Mouse (Mus musculus) liver, embryonic 13.5 days (tissue): ENCODE measurements around the gene Entpd1. TPM values are rescaled to one million over a fixed set of nuclear protein-coding genes. Genes with fewer than 3 reads are reported as not detected.

Source experiments
- ATAC-seq: fragments of 200-750 bp; cut with Nextera tagmentation; 2 replicates; pipeline ENCODE4 v1.8.0; 2017; ENCODE audit warnings: low read depth, mild to moderate bottlenecking, moderate number of reproducible peaks, moderate library complexity
- DNase-seq: peaks from one replicate; pipeline ENCODE4 v3.0.0; 2022
- H3K27ac ChIP-seq: fragments of 300-500 bp; sonication (generic); 2 replicates; pipeline ENCODE4 v1.5.1; 2015; ENCODE audit warnings: moderate library complexity, mild to moderate bottlenecking, inconsistent platforms
- H3K27me3 ChIP-seq: fragments of 300-500 bp; sonication (generic); 2 replicates; pipeline ENCODE4 v1.6.1; 2015; ENCODE audit warnings: mild to moderate bottlenecking, inconsistent platforms
- H3K36me3 ChIP-seq: fragments of 300-500 bp; sonication (generic); 2 replicates; pipeline ENCODE4 v1.6.1; 2015; ENCODE audit warnings: mild to moderate bottlenecking, inconsistent platforms
- H3K4me1 ChIP-seq: fragments of 300-500 bp; sonication (generic); replicated peaks from 2 replicates; pipeline ENCODE4 v1.6.1; 2015; ENCODE audit warnings: inconsistent platforms
- H3K4me2 ChIP-seq: fragments of 300-500 bp; sonication (generic); 2 replicates; pipeline ENCODE4 v1.6.1; 2015; ENCODE audit warnings: inconsistent platforms, mild to moderate bottlenecking, moderate library complexity
- H3K4me3 ChIP-seq: fragments of 300-500 bp; sonication (generic); replicated peaks from 2 replicates; pipeline ENCODE4 v1.5.1; 2015; ENCODE audit warnings: mild to moderate bottlenecking, inconsistent platforms
- H3K9ac ChIP-seq: fragments of 300-500 bp; sonication (generic); 2 replicates; pipeline ENCODE4 v1.6.1; 2015; ENCODE audit warnings: mild to moderate bottlenecking, inconsistent platforms
- H3K9me3 ChIP-seq: fragments of 300-500 bp; sonication (generic); replicated peaks from 2 replicates; pipeline ENCODE4 v1.6.1; 2016; ENCODE audit warnings: inconsistent platforms
- WGBS: fragments of 180-500 bp; shearing (Covaris S2); methylation state at CpG from one replicate; pipeline ENCODE4 v1.1.7; 2015; ENCODE audit not compliant: insufficient replicate concordance; 5-methylcytosine and 5-hydroxymethylcytosine counted together
- polyA plus RNA-seq: library from polyadenylated mRNA; unstranded; fragments of >200 nt; fragmentation: Nextera tagmentation; extraction: Ambion mirVana; gene quantifications from 2 replicates; pipeline ENCODE4 v1.2.1, GENCODE M21; 2015

Entpd1 gene
- polyA plus RNA-seq, 1 experiment from 2014 or later, result 2.6 TPM

DNA sequence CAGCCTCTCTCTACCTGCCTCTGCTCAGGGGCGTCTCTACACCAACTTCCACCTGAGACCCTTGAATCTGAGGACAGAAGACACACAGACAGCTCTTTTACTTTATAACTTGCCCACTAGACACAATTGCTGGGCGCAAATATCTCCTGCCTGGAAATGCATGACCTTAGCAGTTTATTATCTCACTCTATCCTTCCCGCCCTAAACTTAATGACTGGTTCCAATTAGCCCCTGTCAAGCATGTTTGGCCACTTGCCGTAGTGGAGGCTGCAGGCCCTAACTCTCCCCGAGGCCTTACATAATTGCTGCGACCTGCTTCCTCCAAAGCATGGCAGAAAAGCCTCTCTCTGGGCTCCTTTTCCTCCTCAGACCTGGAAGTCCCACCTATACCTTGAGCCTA lies 34.2 kb downstream of the Entpd1 start:
- no peak overlapping the region for H3K9ac ChIP-seq

DNA sequence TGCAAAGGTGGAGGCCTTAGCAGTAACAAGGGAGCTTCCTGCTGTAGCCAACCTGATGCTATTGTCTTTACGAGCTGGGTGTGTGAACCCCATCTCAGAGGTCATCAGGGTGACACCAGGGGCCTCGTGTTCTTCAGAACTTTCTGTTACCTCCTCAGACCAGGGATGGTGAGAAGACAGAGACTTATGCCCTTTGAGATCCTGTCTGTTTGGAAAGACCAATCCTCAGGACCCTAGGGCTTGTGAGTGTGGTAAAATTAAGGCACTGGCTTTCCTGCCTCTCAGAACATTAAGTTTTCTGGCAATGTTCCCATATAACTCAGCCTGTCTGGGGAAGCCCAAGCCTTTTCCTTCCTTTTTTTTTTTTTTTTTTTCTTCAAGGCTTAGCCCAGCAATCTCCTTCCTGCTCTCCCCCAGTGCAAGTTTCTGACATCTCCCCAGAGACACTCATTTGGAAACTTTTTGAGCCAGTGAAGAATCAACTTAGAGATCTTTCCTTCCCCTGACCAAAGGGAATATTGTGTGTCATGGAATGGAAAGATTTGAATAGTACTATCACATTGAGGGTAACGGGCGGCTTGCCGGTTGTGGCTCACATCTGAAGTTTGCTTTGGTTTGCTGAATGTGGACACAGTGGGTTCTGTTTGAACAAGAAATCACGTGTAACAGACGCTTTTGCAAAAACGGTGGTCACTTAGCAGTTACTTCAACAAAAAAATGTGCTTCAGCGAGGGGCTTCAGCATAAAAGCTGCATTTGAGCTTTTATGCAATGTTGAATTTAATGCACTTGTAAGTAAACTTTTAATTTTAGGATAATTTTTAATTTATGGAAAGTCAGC lies 35.4 kb downstream of the Entpd1 start:
- H3K27me3 ChIP-seq, result no peaks in the 10 kb centered on the region
- WGBS, result 33% methylated on average over 9 of the region's 9 CpGs
- no peaks in the 10 kb centered on the region for H3K9me3 ChIP-seq
- H3K4me1 ChIP-seq, result peaks cover 31% of the 10 kb centered on the region
- no peak overlapping the region for H3K4me3 ChIP-seq
- H3K9ac ChIP-seq, result no peak overlapping the region
- H3K27ac ChIP-seq, result no peak overlapping the region; the same call in 1 of the 2 replicates
- no peaks in the 10 kb centered on the region for H3K36me3 ChIP-seq
- DNase-seq (no peak), ATAC-seq (no peak)
- H3K4me2 ChIP-seq, result no peak overlapping the region

More for the DNA sequence above, 34.2 kb downstream of the Entpd1 start:
- Histone ChIP-seq H3K36me3 (no peaks in the 10 kb centered on the region), H3K27ac (no peak overlapping the region), H3K4me3 (no peak overlapping the region), H3K4me2 (no peak overlapping the region), H3K9me3 (no peaks in the 10 kb centered on the region), H3K4me1 (peaks cover 31% of the 10 kb centered on the region), H3K27me3 (no peaks in the 10 kb centered on the region)
- 53% methylated on average over 6 of the region's 6 CpGs for WGBS
- DNase-seq (no peak), ATAC-seq (no peak)

DNA sequence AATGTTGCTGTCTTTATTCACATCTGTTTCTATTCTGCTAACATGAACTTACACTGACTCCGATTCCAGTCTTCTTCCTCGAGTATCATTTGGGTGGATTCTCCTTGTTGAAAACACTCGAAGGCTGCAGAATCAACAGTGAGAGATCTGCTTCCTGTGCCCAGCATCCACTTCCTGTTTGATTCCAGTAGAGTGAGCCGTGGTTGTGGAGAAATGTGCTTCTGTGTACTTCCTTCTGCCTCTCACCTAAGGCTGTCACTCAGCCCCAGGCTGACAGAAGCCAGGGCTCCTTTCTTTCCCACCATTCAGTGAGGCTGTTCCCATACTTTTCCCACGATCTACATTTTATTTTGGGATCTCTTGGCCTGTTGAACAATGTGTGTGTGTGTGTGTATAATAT lies 37.9 kb downstream of the Entpd1 start:
- Histone ChIP-seq H3K27me3 (no peaks in the 10 kb centered on the region), H3K9ac (no peak overlapping the region)
- WGBS, result 21% methylated on average over 5 of the region's 5 CpGs

DNA sequence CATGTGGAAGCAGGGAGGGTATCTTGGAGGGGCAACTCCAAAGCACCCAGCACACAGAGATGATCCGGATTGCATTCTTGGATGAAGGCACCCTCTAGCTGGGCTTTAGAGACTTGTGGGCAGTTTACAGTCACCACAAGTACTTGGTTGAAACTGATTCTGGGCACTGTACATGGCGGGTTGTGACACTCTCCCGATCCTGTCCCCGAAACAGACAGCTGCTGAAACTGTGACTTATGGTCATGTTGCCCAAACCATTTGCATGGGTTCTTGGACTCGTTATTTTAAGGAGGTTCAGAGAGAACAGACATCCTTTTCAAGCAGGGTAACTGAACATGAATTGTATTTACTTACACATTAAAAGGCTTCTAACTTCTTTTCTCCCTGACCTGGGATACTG lies 44.0 kb downstream of the Entpd1 start:
- Histone ChIP-seq H3K27me3 (no peaks in the 10 kb centered on the region), H3K4me2 (no peak overlapping the region), H3K9ac (no peak overlapping the region), H3K27ac (no peak overlapping the region), H3K36me3 (no peaks in the 10 kb centered on the region), H3K9me3 (no peaks in the 10 kb centered on the region), H3K4me1 (peaks cover 22% of the 10 kb centered on the region), H3K4me3 (no peak overlapping the region)
- no peak for ATAC-seq
- DNase-seq, result no peak
- WGBS, result 66% methylated on average over 5 of the region's 5 CpGs

More for the DNA sequence above, 37.9 kb downstream of the Entpd1 start:
- no peak overlapping the region for H3K27ac ChIP-seq
- H3K4me3 ChIP-seq, result no peak overlapping the region
- DNase-seq, result no peak
- no peak for ATAC-seq
- no peaks in the 10 kb centered on the region for H3K9me3 ChIP-seq
- H3K4me2 ChIP-seq, result no peak overlapping the region
- H3K36me3 ChIP-seq, result no peaks in the 10 kb centered on the region
- H3K4me1 ChIP-seq, result peaks cover 31% of the 10 kb centered on the region

DNA sequence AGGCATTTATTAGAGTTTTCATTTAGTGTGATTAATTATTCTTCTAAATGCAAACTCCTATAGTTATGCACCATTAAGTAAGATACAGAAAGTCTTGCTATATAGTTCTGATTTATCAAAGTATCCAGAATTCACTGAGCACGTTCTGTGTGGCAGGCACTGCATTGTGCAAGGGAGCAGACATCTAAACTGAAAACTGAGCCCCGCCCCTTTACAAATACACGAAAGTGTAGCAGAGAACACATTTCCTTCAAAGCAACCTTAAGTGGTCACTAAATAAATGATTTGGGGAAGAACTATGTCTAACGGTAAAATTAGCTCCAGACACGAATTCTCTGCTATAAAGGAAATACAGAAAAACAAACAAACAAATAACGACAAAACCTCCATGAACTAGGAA lies 46.1 kb downstream of the Entpd1 start:
- no peak for ATAC-seq
- Histone ChIP-seq H3K4me2 (no peak overlapping the region), H3K9ac (no peak overlapping the region), H3K27me3 (no peaks in the 10 kb centered on the region), H3K27ac (no peak overlapping the region), H3K4me3 (no peak overlapping the region), H3K36me3 (no peaks in the 10 kb centered on the region), H3K4me1 (peaks cover 24% of the 10 kb centered on the region), H3K9me3 (no peaks in the 10 kb centered on the region)
- DNase-seq, result no peak
- 40% methylated on average over 6 of the region's 6 CpGs for WGBS

DNA sequence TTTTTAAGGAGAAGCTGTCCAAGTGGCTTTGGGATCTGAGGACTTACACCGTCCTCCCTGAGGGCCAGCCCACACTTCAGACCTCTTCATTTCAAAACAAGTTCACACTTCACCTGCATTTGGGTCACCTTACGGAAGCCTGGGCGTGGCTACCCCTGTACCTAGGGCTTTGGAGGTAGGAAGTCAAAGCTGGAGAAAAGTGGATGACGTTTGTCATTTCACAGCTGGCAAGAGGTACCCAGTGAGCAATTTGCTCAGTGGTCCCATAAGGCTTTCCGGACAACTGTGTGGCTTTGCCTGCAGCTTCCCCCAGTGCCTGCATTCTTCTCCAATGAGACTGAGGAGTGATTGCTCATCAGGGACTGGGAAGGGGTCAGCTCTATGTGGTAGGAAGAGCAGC lies 46.8 kb downstream of the Entpd1 start:
- no peak for DNase-seq
- WGBS, result 48% methylated on average over 5 of the region's 5 CpGs
- H3K9me3 ChIP-seq, result no peaks in the 10 kb centered on the region
- ATAC-seq, result no peak
- no peaks in the 10 kb centered on the region for H3K27me3 ChIP-seq
- H3K9ac ChIP-seq, result no peak overlapping the region
- no peak overlapping the region for H3K4me3 ChIP-seq
- peaks cover 28% of the 10 kb centered on the region for H3K4me1 ChIP-seq
- H3K36me3 ChIP-seq, result no peaks in the 10 kb centered on the region
- peak overlapping the region; percentile 61; the same call in 1 of the 2 replicates for H3K4me2 ChIP-seq
- H3K27ac ChIP-seq, result no peak overlapping the region

DNA sequence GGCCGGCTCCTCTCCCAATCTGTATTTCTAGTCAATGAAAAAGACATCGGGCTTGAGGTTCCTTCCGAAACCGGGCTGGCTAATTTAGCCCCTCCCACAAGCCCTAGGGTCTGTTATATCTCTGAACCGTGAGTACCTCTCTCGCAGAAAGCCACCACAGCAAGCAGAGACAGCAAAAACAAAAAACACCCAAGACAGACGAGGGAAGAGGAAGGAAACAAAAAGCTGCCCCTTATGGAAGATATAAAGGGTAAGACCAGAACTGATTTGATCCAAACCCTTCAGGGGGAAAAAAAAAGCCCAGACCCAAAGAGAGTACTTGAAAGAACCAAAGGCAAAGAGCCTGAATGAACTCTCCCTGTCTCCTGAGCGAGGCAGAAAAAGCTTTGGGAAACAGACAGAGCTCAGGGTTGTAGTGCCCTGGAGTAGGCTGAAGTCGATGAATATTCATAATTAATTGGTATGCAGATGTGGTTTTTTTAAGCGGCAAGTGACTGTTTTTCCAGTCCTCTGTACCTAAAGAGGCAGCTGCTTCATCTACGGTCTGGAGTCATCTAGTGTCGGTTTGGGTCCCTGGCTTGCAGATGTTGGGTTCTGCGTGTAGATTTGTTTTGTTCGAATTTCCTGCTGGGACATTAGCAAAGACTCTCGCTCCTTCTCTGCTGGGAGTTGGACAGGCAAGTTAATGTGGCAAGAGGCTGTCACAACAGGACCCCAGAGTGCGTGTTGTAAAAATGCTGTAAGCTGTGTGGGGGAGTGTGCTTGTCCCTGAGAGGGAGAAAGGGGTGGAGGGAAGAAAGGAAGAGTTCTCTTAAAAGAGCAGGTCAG lies 47.7 kb downstream of the Entpd1 start:
- peak overlapping the region; percentile 43 for H3K27ac ChIP-seq
- peak overlapping the region; percentile 61 for H3K4me2 ChIP-seq
- no peak for ATAC-seq
- no peaks in the 10 kb centered on the region for H3K36me3 ChIP-seq
- H3K9ac ChIP-seq, result peak overlapping the region; percentile 53
- H3K4me3 ChIP-seq, result peak overlapping the region; percentile 38
- H3K9me3 ChIP-seq, result no peaks in the 10 kb centered on the region
- peaks cover 28% of the 10 kb centered on the region for H3K4me1 ChIP-seq
- 2% methylated on average over 16 of the region's 16 CpGs for WGBS
- DNase-seq, result no peak
- no peaks in the 10 kb centered on the region for H3K27me3 ChIP-seq

DNA sequence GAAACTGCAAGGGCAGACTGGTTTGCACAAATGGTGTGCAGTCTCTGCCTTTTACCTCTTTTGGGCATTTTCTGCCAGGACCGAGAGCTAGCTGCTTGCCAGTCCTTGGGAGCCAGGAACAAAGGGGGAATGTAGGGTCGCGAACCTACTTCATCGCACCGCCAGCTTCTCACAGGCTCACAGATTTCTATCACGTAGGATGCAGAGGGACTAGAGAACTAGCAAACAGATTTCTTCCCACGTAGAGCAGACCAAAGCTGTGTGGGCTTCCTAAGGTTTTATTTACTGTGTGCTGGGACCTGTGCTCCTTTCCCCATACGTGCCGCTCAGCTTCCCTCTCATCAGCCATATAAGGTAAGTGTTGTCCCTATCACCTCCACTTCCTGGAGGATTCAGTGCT lies 48.3 kb downstream of the Entpd1 start:
- DNase-seq (no peak), ATAC-seq (no peak)
- 20% methylated on average over 9 of the region's 9 CpGs for WGBS
- H3K27me3 ChIP-seq, result no peaks in the 10 kb centered on the region
- no peaks in the 10 kb centered on the region for H3K9me3 ChIP-seq
- peak overlapping the region; percentile 53 for H3K9ac ChIP-seq
- H3K36me3 ChIP-seq, result no peaks in the 10 kb centered on the region
- peaks cover 28% of the 10 kb centered on the region for H3K4me1 ChIP-seq
- H3K4me3 ChIP-seq, result peak overlapping the region; percentile 38
- H3K27ac ChIP-seq, result peak overlapping the region; percentile 43
- peak overlapping the region; percentile 61 for H3K4me2 ChIP-seq

DNA sequence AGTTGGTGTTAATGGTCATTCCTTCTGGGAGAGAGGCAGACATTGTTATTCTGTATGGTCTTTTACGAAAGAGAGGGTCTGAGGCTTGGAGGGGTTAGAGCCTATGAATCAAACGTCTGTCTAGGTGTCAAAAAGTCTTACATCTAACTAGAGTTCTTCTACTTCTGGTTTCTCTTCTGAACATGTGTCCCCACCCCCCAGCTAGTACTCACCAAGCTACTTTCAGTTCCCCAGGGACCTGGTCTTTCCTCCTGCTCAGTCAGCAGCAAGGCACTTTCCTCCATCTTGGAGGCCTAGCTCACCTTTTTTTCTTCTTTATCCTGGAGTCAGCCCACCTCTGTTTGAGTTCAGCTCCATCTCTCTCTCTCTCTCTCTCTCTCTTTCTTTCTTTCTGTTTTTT lies 48.9 kb downstream of the Entpd1 start:
- no peak for ATAC-seq
- peaks cover 28% of the 10 kb centered on the region for H3K4me1 ChIP-seq
- no peaks in the 10 kb centered on the region for H3K36me3 ChIP-seq
- H3K9me3 ChIP-seq, result no peaks in the 10 kb centered on the region
- 55% methylated on average over 2 of the region's 2 CpGs for WGBS
- peak overlapping the region; percentile 61 for H3K4me2 ChIP-seq
- H3K9ac ChIP-seq, result no peak overlapping the region
- H3K4me3 ChIP-seq, result no peak overlapping the region
- no peak overlapping the region for H3K27ac ChIP-seq
- H3K27me3 ChIP-seq, result no peaks in the 10 kb centered on the region
- DNase-seq, result no peak

DNA sequence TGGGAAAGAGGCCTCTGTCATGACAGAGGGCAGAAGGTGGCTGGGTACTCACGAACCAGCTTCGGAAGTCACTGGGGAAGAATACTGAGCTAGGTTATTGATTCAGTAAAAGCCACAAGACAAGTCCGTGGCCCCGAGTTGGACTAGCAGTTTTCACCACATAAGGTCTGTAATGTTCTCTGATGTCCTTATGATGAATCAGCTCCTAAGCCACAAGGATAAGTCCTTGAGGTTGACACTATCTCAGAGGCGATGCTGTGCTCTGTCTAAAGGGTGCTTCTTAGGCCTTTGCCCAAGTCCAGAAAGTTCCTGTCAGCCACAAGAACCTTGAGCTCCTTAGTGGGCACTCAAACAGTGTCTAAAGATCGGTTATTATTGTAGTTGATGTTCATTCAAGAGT lies 49.7 kb downstream of the Entpd1 start:
- no peaks in the 10 kb centered on the region for H3K27me3 ChIP-seq
- DNase-seq (no peak), ATAC-seq (no peak)
- no peaks in the 10 kb centered on the region for H3K9me3 ChIP-seq
- WGBS, result 59% methylated on average over 6 of the region's 6 CpGs
- H3K9ac ChIP-seq, result no peak overlapping the region
- H3K4me1 ChIP-seq, result peaks cover 28% of the 10 kb centered on the region
- H3K4me3 ChIP-seq, result no peak overlapping the region
- H3K4me2 ChIP-seq, result no peak overlapping the region
- H3K36me3 ChIP-seq, result no peaks in the 10 kb centered on the region
- H3K27ac ChIP-seq, result no peak overlapping the region

DNA sequence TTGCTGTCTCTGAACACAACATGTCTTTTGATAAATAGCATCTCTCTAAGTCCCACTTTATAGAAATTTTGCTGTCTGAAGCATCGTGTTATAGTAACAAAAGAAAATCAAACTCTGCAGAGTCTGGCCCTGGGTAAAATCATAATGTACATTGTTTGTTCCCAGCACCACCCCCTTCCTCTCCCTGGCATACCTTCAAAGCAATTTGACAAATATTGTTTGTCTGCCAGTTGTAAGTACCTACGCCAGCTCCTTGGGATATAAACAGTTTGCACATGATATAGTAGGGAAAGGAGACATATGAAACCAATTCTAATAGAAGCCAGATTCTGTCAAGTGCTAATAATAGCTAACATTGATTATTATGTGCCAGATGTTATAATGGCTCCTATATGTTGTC lies 50.6 kb downstream of the Entpd1 start:
- Histone ChIP-seq H3K36me3 (no peaks in the 10 kb centered on the region), H3K4me1 (peaks cover 28% of the 10 kb centered on the region), H3K27me3 (no peaks in the 10 kb centered on the region), H3K9me3 (no peaks in the 10 kb centered on the region), H3K4me2 (no peak overlapping the region), H3K27ac (no peak overlapping the region), H3K9ac (no peak overlapping the region), H3K4me3 (no peak overlapping the region)
- ATAC-seq (no peak), DNase-seq (no peak)
- WGBS, result 59% methylated on average over 2 of the region's 2 CpGs
